Mouse (Mus musculus) cerebellum, postnatal 36 days (tissue): Measurements from ENCODE around the gene B3gnt9.
"Not testable (repeated sequence)": the region's sequence is repeated elsewhere in the genome, so short reads cannot be mapped to it uniquely, and the experiment has no call there.

ENCODE experiments used
- DNase-seq, 2 experiments: peaks; one replicate each; pipeline ENCODE4 v3.0.0; 2021 to 2022; ENCODE audit warnings: mixed read lengths in 2 of 2

B3gnt9 gene

DNA sequence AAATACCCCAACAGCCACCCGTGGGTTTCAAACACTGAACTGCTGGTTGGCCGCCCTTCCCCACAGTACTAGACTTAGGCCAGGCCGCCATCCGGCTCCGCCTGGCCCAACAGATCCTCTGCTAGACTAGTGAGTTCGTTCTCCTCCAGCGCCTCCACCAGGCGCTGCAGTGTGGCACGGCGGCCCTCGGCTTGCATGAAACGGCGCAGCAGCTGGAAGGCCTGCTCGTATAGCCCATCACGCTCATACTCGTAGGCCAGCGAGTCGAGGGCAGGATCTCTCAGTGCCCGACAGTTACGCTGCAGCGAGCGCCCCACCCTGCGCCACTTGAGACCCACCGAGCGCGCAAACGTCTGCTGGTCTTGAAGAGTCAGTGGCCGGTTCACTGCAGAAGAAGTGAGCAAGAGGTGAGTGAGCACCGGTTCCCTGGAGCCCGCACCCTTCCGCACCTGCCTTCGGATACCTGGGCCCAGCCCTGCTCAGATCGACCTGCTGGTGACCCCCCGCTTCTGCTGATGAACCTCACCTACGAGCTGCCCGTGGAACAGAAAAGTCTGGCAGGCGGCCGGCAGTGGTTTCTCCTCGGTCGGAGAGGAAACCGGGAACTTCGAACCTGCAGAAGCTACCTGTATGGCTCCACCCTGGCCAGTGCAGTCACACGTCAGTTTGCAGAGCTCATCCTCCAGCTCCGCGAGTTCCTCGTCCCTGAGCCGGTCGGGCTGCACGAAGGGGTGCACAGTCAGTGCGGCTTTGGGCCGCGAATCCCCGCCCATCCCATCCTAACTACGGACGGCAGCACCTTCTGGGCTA lies 4.2 kb upstream of the B3gnt9 start:
- peak in 1 of 2 experiments; percentile 33 for DNase-seq

DNA sequence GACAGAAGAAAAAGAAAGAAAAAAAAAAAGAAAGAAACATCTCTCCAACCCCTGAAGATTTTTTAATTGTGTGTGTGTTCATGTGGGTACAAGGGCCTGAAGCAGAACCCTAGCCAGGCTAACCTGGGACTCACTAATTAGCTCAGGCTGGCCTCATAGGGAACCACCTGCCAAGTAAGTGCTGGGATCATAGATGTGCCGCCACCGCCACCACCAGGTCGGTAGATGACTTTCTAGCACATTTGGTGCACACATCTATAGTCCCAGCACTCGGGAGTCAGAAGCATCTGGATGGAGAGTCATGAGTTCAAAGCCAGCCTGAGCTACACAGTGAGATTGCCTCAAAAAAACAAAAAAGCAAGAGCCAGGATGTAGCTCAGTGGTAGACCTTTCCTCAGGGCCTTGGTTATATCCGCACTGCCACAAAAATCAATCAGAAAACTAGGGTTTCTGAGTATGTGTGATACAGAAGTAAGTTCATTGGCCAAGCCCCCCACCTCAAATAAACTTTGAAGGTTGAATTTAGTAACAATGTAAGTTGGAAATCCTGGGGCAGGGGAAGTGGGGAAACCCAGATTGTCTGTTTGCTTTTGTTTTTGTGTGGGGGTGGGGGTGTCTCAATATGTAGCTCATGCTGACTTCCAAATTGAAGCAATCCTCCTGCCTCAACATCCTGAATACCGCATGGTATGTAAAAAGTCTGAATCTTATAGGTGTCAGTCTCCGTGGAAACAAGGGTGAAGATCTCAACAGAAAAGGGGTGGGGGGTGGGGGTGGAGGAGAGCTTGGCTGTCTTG lies 2.6 kb upstream of the B3gnt9 start:
- no peak for DNase-seq

DNA sequence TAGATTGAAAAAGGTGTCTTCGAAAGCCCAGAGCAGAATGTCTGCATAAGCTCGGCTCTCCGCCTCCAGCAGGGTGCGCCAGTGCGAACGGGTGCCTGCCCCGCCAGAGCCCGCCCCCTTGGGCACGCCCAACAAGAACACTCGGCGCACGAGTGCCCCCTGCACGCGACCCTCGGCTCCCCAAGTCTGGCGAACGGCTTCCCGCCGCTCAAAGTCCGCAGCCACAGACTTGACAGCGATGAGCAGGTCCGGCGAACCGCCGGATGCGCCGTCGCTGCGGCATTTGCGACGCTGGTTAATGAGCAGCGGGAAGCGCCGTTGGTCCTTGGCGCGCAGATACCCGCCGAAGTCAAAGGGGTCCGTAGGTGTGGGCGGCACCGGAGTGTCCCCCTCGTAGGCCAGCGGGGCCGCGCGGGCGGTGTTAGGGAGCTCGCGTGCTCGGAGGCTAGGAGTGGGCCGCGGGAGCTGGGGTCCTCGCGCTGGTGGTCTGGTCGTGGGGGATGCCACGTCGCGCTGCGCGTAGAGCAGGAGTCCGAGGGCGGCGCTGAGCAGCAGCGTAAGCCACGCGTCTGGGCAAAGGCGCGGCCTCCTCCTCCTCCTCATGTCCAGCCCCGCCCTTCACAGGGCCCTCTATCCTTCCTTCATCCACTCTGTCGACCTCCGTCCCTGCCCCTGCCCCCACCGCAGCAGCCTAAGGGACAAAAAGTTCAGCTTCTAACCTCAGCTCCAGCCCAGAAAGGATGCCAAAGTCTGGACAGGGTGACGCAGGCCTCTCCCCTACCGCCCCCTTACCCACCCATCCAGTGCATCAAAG lies 594 bp downstream of the B3gnt9 start:
- peak; percentile 78 to 83 for DNase-seq

DNA sequence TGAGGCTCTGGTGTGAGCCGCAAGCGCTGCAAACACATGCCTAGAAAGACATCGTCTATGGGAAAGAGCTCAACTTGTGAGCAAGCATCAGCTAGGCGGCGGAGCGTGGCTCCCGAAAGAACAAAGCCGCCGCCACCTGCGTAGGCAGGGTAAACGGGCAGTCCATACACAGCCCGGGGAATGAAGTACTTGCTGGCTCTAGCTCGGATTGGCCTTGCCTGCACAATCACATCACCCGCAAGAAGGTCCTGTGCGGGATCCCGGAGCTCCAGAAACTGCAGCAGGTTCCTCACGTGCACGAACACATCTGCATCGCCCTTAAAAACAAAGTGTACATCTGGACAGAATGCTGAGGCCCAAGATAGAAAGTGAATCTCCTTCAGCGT lies 1.2 kb downstream of the B3gnt9 start:
- DNase-seq: no peak

DNA sequence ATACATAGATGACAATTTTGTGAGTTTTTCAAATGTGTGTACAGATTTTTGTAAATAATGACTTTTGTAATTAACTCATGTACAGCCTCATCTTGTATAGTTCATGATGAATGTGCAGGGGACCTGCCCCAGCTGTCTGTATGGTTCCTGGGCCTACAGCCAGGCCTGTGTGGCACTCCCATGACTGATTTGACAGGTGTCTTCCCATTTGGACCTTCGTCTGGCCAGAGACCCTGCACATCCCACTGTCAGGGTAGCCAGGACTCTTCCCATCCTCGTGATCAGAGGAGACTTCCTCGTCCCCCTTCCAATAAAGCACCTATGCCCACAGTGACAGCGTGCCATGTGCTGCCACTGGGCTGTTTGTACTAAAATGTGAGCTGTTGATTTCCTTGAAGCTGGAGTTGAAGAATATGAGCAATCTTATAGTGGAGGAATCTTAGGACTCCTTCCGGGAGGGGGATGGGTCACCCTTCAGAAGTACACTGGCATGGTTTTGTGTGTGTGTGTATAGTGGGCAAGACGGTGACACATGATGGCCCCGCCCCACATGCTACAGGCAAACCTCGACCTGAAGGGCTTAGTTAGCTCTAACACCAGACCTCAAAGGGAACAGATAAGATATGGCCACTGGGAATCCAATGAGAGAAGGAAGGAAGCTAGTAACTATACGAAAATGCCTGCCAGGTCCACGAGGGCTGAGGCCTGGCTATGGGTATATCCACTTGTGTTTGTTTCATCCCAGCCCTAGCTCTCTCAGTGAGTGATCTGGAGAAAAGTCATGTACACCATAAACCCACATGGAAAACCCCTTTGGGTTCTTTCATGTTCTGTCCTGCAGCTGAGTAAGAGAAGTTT lies 2.0 kb downstream of the B3gnt9 start:
- no peak for DNase-seq

DNA sequence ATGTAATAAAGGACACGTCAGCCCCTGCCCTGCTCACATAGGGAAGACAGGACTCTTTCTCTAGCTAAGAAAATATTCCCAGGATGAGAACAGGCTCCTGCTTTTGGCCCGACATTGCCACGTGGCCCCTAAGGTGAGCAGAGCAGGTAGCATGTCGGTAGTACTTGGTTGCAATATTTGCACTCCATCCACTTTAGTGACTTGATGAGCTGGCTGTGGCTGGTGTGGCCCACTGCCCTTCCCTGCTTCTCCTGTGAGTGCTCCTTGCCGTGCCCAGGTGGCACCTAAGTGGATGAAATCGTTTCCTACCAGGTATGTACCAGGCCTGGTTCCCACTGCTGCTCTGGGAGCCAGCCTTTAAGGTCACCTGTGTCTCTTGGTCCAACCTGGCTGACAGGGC lies 3.0 kb downstream of the B3gnt9 start:
- no peak for DNase-seq

DNA sequence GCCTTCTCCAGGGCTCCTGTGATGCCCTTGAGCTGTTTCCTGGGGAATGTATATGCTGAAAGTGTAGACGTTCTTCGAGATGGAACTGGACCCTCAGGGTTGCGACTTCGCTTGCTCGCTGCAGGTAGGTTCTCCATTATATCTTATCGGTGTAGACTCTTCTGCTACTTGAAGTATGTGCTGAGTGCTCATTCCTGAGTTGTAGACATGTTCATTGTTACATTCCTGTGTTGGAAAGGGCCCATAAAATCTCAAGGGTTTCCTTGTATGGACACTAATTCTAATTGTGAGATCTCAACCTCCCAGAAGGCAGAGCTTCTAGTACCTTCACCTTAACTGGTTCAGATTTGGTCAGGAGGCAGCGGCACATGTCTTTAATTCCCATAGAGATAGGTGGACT lies 13.9 kb downstream of the B3gnt9 start:
- no peak for DNase-seq

DNA sequence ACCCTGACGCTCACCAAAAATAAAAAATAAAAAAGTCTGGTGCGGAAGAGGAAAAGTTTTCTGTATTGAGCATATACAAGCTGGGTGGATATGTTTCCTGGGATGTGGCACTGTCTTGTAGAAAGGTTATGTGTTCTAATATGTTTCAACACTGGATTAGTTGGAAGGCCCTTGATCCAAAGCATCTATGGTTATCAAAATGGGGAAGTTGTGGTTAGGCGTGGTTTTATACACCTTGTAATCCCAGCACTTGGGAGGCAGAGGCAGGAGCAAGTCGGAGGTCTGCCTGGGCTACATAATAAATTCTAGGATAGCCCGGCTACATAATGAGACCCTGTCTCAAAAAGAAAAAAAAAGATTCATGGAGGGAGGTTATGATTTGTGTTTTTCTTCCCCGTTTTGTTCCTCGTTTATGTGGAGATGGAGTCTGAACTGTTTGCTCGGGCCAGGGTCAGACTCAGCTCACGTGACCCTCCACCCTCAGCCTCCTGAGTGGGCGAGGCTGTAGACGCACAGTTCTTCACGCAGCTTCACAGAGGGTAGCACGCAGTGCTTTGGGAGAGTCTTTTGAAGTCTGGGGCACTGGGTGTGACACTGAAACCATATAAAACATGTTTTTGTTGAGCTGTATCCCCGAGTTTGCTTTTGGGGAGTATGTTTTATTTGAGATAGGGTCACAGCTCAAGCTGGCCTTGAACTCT lies 17.4 kb downstream of the B3gnt9 start:
- DNase-seq: no peak

DNA sequence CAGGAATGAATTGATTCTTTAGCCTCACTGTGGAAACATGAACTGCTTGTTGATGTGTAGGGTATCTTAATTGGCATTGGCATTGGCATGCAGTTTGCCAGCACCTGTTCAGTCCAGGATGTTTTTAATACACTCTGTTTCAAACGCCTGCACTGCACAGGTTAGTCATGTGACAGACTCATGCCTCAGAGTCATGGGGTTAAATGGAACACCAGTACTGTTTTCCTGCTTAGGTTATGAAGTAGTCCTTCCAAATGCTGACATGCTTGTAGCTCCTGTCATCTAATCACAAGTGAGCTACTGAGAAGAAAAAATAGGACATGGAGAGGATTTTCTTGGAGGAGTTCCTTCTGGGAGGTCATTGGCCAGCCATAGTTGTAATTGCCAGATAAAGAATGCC lies 19.7 kb downstream of the B3gnt9 start:
- DNase-seq: no peak

DNA sequence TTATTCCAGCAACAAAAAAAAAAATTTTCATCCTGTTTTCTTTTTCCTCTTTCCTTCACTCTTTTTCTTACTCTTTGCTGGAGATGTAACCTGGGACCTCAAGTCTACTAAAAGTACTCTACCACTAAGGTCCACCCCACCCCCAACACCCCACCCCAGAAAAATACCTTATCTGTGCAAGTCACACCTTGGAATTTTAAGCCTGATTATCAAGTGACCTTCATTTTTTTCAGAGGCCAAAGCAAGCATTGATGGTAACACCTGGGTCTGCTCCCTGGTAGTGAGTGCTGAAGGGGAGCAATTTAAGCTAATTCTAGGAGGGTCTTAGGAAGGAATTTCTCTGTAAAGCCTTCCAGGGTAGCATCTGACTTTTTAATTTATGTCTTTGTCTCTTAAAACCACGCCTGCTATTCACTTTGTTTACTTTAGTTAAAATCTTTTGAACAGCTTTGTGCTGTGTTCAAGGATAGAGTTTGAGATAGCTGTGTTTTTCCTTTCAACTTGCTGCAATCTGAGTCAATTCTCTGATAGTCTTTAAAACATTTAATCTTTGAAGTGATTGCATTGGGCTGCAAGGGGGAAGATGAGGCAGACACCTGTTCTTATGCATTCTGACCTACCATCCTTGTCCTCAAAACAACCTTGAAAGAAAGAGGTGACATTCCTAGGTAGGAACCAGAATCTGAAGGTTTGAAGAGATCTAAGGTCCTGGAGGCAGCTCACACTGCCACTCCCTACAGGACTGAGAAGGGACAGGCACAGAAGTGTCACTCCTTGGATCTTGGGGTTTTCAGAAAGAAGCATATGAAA lies 21.6 kb downstream of the B3gnt9 start:
- DNase-seq: no peak

DNA sequence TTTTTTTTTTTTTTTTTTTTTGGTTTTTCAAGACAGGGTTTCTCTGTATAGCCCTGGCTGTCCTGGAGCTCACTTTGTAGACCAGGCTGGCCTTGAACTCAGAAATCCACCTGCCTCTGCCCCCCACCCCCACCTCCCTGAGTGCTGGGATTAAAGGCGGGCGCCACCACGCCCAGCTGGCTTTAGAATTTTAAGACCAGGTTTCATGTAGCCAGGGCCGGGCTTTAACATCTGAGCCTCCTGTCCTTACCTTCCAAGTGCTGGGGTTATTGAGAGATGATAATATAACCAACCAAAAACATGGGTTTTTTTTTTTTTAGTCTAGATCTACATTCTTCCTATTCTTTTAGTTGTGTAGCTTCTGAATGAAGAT lies 22.6 kb downstream of the B3gnt9 start:
- not testable (repeated sequence) for DNase-seq

DNA sequence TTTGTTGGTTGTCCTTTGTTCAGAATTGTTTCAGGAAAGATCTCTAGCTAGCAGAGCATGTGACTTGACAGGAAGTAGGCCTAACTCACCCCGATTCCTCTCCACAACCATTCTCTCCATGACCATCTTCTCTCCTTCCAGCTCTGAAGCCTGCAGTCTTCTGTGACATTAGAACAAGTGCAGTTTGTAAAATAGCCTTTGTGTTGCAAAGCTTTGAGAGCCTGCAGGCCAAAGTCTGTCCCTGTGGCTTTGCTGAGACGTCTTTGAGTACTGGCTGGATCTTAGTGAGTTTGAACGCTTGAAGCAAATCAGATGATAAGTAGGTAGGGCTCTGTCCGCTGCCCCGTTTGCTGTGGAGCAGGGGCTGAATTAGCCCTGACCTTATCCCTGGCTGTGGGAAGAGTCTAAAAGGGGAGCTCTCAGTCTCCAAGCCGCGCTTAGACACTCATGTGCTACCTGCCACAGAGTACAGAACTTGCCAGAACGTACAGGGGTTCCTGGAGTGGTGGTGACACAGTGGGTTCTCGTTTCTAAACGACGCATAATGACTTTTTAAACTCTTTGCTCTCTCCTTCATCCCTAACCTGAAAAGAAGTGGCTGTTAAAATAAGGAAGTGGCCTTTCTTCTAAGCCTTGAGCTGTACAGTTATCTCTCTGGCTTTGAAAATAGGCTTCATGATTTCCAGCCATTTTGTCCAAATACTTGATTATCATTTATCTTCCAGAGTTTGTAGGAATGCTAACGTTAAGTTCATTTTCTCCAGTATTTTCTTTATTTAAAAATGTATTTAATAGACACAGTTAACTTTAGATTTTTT lies 23.2 kb downstream of the B3gnt9 start:
- DNase-seq: no peak

DNA sequence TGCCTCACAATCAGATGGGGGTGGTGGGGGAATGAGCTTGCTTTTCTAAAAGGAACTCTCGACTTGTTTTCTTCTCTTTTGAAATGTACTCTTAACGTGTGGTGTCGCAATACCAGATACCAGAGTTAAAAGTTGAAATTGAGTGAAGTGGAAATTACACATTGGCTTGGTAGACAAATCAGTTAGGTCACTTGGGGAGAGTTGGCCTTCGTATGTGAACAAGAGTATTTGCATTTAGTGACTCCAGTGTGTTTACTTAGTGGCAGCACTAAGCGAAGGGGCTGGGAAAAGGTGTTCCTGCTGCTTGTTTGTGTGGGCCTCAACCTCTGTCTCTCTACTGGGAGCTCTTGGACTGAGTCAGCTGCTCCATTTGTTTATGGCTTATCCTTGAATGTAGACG lies 29.0 kb downstream of the B3gnt9 start:
- DNase-seq: no peak

DNA sequence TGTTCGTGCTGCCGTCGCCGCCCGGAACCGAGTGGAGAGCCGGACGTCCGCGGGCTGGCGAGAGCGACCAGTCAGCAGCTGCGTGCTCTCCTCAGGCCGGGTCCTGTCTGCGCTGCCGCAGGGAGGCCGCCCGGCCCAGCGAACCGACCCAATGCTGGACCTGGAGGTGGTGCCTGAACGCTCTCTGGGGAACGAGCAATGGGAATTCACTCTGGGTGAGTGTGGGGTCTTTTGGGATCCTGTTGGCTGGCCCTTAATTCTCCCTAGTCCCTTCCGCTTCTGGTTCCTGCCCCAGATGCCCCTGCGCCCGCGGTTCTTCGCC lies 29.7 kb downstream of the B3gnt9 start:
- no peak for DNase-seq

DNA sequence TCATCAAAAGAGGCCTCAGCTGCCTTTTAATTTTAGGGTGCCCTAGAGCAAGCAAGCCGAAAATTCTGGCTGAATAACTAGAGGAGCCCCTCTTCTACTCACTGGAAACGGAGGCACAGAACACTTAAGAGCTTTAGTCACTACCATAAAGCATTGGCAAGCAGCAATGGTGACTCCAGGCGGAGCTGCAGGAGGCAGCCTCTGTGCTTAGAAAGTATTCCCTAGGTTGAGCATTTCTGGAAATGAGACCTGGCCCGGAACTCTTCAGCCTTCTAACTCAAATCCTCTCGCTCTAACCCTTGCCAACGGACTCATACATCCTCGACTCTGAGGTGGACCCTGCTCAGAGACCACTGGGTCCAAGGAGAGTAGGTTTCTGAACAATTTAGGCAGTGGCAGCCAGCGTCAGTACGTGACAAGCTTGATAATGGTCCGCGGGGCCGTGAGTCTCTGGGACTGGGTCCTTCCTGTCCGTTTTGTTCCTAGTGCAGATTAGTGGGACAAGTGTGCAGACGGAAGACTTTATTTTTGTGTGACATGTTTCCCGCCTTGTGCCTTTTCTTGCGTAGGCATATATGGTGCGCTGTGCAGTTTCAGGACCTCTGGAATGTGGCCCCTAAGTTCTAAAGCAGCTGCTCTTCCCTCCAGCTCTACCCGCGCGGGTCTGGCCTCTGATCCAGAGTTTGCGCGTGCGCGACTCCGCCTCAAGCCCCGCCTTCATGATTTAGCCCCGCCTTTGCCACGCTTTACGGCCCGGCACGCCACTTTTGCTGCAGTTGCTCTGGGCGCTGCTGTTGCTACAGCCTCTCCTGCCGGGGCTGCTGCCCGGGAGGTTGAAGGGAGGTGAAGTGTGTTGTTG lies 30.3 kb downstream of the B3gnt9 start, which contains the start of gene D230025D16Rik:
Gene D230025D16Rik, plus strand, starts transcription at position 733 of the 859 bp plus-strand sequence.
- peak; percentile 95 to 96 for DNase-seq

DNA sequence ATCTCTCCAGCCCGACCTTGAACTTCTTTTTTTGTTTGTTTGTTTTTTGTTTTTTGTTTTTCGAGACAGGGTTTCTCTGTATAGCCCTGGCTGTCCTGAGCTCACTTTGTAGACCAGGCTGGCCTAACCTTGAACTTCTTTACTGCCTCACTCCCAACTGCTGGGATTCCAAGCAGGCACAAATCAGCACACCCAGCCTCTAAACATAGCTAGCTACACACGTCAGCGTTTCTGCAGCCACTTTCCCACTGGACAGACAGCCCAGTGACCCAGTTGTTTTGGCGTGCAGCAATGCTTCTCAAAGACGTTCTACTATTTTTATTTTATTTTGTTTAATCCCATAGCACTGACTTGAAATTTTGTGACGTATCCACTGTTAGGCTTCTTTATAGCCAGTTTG lies 31.1 kb downstream of the B3gnt9 start:
- no peak for DNase-seq

DNA sequence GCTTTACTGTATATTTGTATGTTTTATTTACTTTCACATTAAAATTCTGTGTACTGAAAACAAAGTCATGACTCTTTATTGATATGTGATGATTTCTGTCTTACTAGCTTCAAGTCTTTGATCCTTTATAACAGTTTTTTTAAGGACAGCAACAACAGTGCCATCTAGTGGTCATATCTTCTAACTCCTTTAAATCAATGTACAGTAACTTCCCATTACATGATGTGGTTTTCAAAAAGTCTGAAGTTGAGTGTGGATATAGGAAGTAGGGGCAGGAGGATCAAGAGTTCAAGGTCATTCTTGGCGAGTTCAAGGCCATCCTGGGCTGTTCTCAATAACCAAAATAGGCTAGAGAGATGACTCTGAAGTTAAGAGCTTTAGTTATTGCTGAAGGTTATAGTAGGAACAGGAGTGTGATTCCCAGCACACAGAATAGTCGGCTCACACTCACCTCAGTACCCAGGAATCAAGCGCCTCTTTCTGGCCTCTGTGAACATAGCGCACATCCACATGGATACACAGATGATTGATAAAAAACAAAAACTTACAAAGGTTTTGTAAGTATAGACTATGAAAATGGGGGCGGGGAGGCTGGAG lies 36.9 kb downstream of the B3gnt9 start:
- DNase-seq: no peak

DNA sequence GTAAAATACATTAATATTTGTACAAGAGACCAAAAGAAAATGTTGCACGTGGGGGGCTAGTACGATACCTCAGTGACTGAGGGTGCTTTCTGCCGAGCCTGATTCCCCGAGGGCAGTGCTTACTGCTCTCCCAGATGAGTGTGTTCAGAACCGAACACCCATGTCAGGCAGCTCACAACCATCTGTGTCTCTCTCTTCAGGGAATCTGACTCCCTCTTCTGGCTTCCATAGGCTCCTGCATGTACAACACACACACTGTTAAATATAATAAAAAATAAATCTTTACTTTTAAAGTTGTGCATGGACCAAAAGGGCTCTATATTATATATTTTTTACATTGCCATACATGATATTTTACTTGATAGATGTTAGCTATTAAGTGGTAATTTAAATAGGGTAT lies 40.8 kb downstream of the B3gnt9 start:
- no peak for DNase-seq
